Mouse (Mus musculus) spleen, adult 2 months (tissue): ENCODE measurements around the gene Ctnna3. TPM values are rescaled to one million over a fixed set of nuclear protein-coding genes. Genes with fewer than 3 reads are reported as not detected.
"Not testable (repeated sequence)": the region's sequence is repeated elsewhere in the genome, so short reads cannot be mapped to it uniquely, and the experiment has no call there.

Source experiments
- DNase-seq, 2 experiments: peaks; one replicate each; pipeline versions ENCODE4 v3.0.0 to v3.0.0-alpha.2; 2012 to 2021; ENCODE audit warnings: low spot score in 2 of 2, low read depth in 1 of 2
- H3K27ac ChIP-seq: fragments of 200-500 bp; 2 replicates; pipeline ENCODE4 v1.5.1; 2012; ENCODE audit warnings: low read length, inconsistent platforms; ENCODE audit not compliant: insufficient read depth
- H3K27me3 ChIP-seq: fragments of 200-500 bp; 2 replicates; pipeline ENCODE4 v1.6.1; 2012; ENCODE audit warnings: mild to moderate bottlenecking, moderate library complexity, low read length, inconsistent platforms; ENCODE audit not compliant: control insufficient read depth, insufficient read depth
- H3K36me3 ChIP-seq: fragments of 200-500 bp; 2 replicates; pipeline ENCODE4 v1.6.1; 2012; ENCODE audit warnings: mild to moderate bottlenecking, low read length, inconsistent platforms; ENCODE audit not compliant: control insufficient read depth, insufficient read depth
- H3K4me1 ChIP-seq: fragments of 200-500 bp; 2 replicates; pipeline ENCODE4 v1.6.1; 2011; ENCODE audit warnings: inconsistent platforms; ENCODE audit not compliant: control insufficient read depth, insufficient read depth, insufficient read length
- H3K4me3 ChIP-seq: fragments of 200-500 bp; 2 replicates; pipeline ENCODE4 v1.5.1; 2011; ENCODE audit warnings: mild to moderate bottlenecking, inconsistent platforms; ENCODE audit not compliant: insufficient read depth, insufficient read length; ENCODE audit errors: extremely low read depth
- CTCF ChIP-seq: fragments of 200-500 bp; IDR thresholded peaks from 2 replicates; pipeline ENCODE4 v1.5.1; 2011; ENCODE audit warnings: mild to moderate bottlenecking, inconsistent platforms; ENCODE audit not compliant: insufficient read depth, insufficient read length, insufficient replicate concordance; ENCODE audit errors: extremely low read depth
- POLR2A ChIP-seq: fragments of 200-500 bp; IDR thresholded peaks from 2 replicates; pipeline ENCODE4 v1.6.1; 2011; ENCODE audit warnings: low read depth, low read length, inconsistent platforms
- WGBS: fragments of 180-500 bp; shearing (Covaris S2); methylation state at CpG from one replicate; pipeline ENCODE4 v1.1.7; 2018; 5-methylcytosine and 5-hydroxymethylcytosine counted together
- polyA plus RNA-seq: library from polyadenylated mRNA; depleted of rRNA; stranded (reverse); fragments of >200 nt; gene quantifications from 2 replicates; pipeline ENCODE4 v1.2.3, GENCODE M21; 2012

Gene Ctnna3
- polyA plus RNA-seq, 1 experiment: 0.07 TPM

DNA sequence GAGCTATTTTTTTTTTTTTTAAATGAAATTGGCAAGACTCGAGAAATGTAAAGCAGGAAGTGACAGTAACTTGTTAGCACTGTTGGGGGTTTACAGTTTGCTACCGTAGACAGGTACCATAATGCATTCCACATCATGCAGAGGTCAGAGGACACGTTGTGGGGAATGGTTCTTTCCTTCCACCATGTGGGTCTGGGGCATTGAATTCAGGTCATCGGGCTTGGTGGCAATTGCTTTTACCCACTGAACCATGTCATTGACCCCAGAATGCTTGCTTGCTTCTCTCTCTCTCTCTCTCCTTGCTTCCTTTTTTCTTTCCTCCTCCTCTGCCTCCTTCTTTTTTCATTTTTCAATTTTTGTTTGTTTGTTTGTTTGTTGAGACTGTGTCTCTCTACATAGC, 41.0 kb upstream of the Ctnna3 start:
- DNase-seq: no peak
- TF ChIP-seq POLR2A: no peak
- TF ChIP-seq CTCF: no peak
- 63% methylated on average over 4 of the region's 4 CpGs for WGBS
- no peaks in the 10 kb centered on the region for H3K27me3 ChIP-seq
- no peaks in the 10 kb centered on the region for H3K36me3 ChIP-seq
- H3K4me1 ChIP-seq: peaks cover 2% of the 10 kb centered on the region; the same call in 1 of the 2 replicates
- no peak overlapping the region for H3K27ac ChIP-seq
- H3K4me3 ChIP-seq: no peak overlapping the region

DNA sequence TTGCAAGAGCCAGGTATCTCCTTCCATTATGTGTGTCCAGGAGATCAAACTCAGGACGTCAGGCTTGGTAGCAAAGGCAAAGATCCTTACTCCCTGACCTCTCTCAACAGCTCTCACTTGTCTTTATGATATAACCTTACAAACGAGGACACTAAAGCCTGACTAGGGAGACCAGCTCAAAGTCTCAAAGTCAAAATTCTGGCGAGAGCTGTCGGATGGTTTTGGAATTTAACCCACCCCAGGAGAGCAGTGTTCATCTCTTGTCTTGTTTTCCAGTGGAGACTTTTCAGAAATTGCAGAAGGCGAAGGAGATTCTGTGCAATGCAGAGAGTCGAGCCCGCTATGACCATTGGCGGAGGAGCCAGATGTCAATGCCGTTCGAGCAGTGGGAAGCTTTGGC, 32.9 kb upstream of the Ctnna3 start:
- DNase-seq: no peak
- no peak overlapping the region for H3K4me3 ChIP-seq
- H3K27me3 ChIP-seq: no peaks in the 10 kb centered on the region
- TF ChIP-seq POLR2A (no peak), CTCF (no peak)
- 93% methylated on average over 10 of the region's 10 CpGs for WGBS
- H3K4me1 ChIP-seq: no peaks in the 10 kb centered on the region
- H3K27ac ChIP-seq: no peak overlapping the region
- no peaks in the 10 kb centered on the region for H3K36me3 ChIP-seq

DNA sequence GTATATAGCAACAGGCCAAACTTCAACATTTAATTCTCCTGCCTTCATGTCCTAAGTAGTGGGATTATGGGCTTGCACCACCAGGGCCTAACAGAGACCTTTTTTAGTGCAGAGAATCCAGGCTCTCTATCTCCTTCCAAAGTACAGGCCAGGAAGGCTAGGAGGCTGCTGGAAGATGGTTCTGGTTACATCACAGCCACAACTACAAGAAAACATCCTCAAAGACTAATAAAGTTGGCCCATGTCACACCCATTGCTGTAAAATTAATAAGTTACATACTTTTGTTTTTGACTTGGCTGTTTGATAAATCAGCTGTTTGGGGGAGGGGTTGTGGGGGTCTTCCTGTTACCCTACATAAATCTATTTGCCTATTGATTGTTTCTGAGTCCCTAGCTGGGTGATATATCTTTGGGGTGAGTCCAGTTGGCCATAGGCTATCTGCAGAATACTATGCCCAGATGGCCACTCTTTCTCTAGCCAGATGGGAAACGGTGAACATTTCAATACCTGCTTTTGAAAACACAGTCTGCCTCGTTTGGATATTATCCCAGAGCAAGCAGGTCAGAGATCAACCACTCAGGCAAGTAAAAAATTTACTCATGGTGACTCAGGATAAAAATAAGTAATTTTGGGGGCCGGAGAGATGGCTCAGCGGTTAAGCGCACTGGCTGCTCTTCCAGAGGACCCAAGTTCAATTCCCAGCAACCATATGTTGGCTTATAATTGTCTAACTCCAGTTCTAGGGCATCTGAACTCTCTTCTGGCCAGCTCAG, 27.0 kb upstream of the Ctnna3 start:
- Histone ChIP-seq H3K4me3 (no peak overlapping the region), H3K4me1 (no peaks in the 10 kb centered on the region), H3K27me3 (no peaks in the 10 kb centered on the region), H3K36me3 (no peaks in the 10 kb centered on the region), H3K27ac (no peak overlapping the region)
- TF ChIP-seq POLR2A: no peak
- TF ChIP-seq CTCF: no peak
- 91% methylated on average over 5 of the region's 5 CpGs for WGBS
- DNase-seq: no peak

DNA sequence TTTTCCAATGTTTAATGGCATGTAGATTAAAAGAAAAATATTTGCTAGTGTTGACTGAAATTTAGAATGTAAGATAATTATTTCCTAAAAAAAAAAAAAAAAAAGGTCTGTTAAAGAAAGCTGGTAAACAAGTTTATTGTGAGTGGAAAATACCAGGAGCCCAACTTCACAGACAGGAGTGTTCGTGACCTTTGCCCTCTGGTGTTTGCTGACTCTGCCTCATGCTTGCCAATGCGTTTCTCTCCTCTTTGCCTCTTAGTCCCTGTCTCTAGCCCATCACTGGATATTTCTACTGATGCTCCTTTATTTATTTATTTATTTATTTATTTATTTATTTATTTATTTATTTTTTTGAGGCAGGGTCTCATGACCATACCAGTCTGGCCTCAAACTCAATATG, 26.3 kb upstream of the Ctnna3 start:
- TF ChIP-seq POLR2A: no peak
- 97% methylated on average over 2 of the region's 2 CpGs for WGBS
- Histone ChIP-seq H3K27me3 (no peaks in the 10 kb centered on the region), H3K4me1 (no peaks in the 10 kb centered on the region), H3K4me3 (no peak overlapping the region), H3K27ac (no peak overlapping the region), H3K36me3 (no peaks in the 10 kb centered on the region)
- no peak for DNase-seq

DNA sequence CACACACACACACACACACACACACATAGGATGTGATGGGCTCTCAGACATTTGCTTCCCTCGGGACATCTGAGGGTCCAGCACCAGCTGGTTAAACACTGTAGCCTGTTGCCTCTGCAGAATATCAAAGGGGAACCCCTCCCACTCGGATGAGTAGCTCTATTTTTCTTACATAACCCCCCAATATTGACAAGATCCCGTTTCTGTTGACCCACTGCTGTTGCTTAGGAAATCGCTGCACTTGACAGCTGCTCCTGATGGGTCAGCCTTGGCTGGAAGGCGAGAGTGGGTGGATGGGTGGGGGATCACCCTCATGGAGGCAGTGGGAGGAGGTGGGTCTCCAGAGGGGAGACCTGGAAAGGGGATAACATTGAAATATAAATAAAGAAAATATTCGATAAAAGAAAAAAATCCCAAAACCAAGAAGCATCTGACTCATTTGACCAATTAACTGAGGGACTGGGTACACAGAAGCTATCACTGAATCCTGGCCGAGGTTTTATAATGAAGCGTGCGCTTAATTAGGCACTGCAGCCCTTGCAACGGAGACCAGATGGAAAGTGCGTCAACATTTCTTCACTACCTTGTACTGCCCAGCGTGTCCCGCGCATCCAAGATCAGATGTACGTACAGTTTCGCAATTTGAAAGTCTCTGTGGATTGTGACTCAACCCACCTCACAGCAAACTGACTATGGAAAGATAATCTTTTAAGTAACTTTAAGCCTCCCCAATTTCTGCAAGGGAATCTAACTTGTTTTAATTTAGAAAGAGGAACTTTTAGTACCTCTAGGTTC, 19.5 kb upstream of the Ctnna3 start:
- Histone ChIP-seq H3K36me3 (no peaks in the 10 kb centered on the region), H3K4me3 (no peak overlapping the region), H3K27ac (no peak overlapping the region), H3K27me3 (no peaks in the 10 kb centered on the region), H3K4me1 (no peaks in the 10 kb centered on the region)
- no peak for DNase-seq
- TF ChIP-seq POLR2A: no peak
- TF ChIP-seq CTCF: no peak
- 78% methylated on average over 16 of the region's 16 CpGs for WGBS

DNA sequence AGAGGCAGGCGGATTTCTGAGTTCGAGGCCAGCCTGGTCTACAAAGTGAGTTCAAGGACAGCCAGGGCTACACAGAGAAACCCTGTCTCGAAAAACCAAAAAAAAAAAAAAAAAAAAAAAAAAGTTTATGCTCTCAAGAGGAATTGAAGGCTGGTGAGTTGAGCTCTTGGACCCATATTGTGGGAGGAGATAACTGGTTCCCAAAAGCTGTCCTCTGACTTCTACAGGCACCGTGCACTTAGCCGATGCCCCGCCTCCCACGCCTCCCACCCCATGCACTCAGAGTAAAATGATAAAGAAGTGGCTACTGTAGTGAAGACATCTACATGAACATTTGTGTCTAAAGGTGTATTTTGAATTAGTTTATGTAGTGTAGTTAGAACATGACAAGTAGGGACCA, 18.2 kb upstream of the Ctnna3 start:
- not testable (repeated sequence) for H3K27me3 ChIP-seq, H3K4me1 ChIP-seq, H3K4me3 ChIP-seq, DNase-seq, H3K27ac ChIP-seq, H3K36me3 ChIP-seq
- 80% methylated on average over 6 of the region's 7 CpGs for WGBS

DNA sequence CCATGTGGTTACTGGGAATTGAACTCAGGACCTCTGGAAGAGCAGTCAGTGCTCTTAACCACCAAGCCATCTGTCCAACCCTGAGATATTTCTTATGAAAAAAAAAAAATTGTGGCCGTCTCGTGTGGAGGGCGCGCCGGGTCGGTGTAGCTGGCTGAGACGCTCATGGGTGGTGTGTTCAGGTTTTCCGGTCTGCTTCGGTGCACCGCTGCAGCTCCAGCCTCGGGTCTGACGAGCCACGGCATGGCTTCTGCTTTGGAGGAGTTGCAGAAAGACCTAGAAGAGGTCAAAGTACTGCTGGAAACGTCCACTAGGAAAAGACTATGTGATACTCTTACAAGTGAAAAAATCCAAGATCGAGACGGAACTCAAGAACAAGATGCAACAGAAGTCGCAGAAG, 17.1 kb upstream of the Ctnna3 start:
- Histone ChIP-seq H3K27ac (no peak overlapping the region), H3K27me3 (no peaks in the 10 kb centered on the region), H3K36me3 (no peaks in the 10 kb centered on the region), H3K4me1 (no peaks in the 10 kb centered on the region), H3K4me3 (no peak overlapping the region)
- no peak for DNase-seq
- TF ChIP-seq CTCF (no peak), POLR2A (no peak)
- WGBS: 89% methylated on average over 17 of the region's 17 CpGs
